In the genomic region with DNA sequence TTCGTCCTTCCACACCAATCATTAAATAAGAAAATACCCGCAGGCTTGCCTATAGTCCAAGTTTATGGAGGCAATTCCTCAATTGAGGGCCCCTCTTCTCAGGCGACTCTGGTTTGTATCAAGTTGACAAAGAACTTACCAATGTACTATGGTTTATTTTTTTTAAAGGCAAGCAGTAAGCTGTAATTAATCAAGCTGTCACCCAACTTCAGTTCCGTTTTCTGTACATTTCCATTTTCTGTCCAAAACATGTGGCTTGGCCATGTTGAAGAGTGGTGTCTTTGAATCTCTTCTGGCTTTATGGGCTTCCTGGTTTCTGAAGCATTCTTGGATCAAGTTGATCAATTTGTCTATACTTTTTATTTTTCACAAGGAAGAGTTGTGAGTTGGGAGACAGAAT, we compare ENCODE assay signal across 20 mouse cellular contexts. TPM values are rescaled to one million over a fixed set of nuclear protein-coding genes. Genes with fewer than 3 reads are reported as not detected.
"Had no signal": no experiment of that assay in that cellular context is flagged by ENCODE, and none has a peak within 500 bp of the region (broad histone marks: within the 10 kb centered on the region; RNA-seq: fewer than 3 reads in every experiment).

No protein-coding gene starts in this region.

- H3K4me2 ChIP-seq: neural tube, embryonic 13.5 days; stomach, embryonic 15.5 days had no signal

- H3K4me1 ChIP-seq: stomach, embryonic 15.5 days had no signal

- DNase-seq: retina, postnatal 1 day; right cerebral cortex, adult 18-20 months; right cerebral cortex, postnatal 14 days; right cerebral cortex, postnatal 25 days; right cerebral cortex, postnatal 4 days; spleen, adult 18-20 months; thymus, adult 18-20 months; thymus, adult 2 months; thymus, postnatal 14 days; thymus, postnatal 25 days; thymus, postnatal 36 days; thymus, postnatal 4 days had no signal

- H3K9me3 ChIP-seq: neural tube, embryonic 13.5 days; stomach, embryonic 15.5 days had no signal

- H3K27ac ChIP-seq: neural tube, embryonic 13.5 days; stomach, embryonic 15.5 days; stomach, postnatal 0 days had no signal

- H3K4me3 ChIP-seq: neural tube, embryonic 13.5 days; stomach, embryonic 15.5 days had no signal

- H3K9ac ChIP-seq: neural tube, embryonic 13.5 days; stomach, embryonic 15.5 days had no signal

- H3K36me3 ChIP-seq: neural tube, embryonic 13.5 days; stomach, embryonic 15.5 days had no signal

- H3K27me3 ChIP-seq: stomach, embryonic 15.5 days had no signal

RNA-seq across cellular contexts. Expression of a gene that starts 52.9 kb away (rescaled TPM):
- total RNA-seq: neutrophil, adult 5-6 weeks had no signal
- polyA plus RNA-seq: spleen, adult 2 months had no signal

RNA-seq across cellular contexts. Expression of a gene that starts 53.6 kb away (rescaled TPM):
- total RNA-seq: neutrophil, adult 5-6 weeks had no signal
- polyA plus RNA-seq: small intestine, adult 2 months; spleen, adult 2 months; testis, adult 2 months; thymus, adult 2 months; urinary bladder, adult 2 months had no signal
